Mouse (Mus musculus): ENCODE results near the gene Hoxb3.

Gene Hoxb3

DNA sequence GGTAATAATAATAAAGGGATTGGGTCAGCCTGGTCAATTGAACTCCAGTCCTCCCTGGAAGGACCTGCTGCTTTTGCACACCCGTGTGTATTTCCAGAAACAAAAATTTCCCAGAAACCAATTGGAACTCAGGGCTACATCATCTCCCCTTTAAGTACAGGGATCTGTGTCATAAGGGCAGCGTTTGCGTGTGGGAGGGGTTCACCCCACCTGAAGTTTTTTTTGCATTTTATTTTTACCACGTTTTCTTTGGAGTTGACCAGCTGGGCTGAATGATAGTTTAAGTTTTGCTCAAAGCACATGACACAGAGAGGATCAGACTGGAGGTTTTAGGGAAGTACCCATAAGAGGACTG, 19.4 kb downstream of the Hoxb3 start:
- DNase-seq: no peak

DNA sequence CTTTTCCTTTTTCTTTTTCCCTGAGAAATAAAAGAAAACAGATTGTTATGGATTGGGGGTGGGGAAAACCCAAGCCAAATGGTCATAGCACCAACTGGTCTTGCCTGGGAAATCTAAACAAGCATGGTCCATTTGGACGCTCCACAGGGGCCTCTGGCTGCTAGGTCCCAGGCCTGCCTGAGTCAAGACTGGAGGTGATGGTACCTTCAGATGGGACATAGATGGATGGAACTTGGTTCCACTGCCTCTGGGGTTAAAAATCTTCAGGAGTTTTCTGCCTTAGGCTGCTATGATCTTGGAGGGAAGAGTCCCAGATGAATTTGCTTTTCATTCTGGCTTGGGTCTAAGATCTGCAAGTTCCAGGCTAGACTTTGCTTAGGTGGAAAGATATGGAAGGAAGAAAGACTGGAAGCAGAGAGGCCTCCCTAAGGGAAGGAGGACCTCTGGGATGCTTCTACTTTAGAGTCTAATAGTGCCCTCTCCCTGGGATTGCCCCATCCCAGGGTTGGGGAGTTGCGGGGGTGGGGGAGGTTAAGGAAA, 20.1 kb downstream of the Hoxb3 start:
- DNase-seq: no peak

GRCm38 (mm10) chr11:96344061-96344877, 21.1 kb downstream of the Hoxb3 start:
- no peak for DNase-seq

GRCm38 (mm10) chr11:96344878-96345159, 21.7 kb downstream of the Hoxb3 start:
- no peak for DNase-seq

DNA sequence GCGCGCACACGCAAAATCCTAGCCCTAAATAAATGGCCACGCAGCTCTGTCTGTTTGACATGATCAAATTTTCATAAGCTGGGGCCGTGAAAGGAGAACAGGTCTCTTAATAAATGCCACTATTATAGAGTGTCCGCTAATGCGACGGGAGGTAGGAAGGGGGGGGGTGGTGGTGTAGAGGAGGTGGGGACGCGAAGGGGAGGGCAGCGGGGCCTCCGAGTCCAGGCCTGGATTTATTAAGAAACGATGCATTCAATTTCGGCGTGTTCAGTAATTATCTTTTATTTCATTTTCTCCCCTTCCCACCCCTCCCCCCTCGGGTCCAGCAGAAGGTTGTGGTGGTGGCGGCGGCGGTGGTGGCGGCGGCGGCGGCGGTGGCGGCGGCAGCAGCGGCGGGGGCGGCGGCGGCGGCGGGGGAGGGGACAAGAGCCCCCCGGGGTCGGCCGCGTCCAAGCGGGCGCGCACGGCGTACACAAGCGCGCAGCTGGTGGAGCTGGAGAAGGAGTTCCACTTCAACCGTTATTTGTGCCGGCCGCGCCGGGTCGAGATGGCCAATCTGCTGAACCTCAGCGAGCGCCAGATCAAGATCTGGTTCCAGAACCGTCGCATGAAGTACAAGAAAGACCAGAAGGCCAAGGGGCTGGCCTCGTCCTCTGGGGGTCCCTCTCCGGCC, 22.2 kb downstream of the Hoxb3 start:
- DNase-seq: no peak

- DNase-seq: no peak
Observed at GRCm38 (mm10) chr11:96345893-96346806, 23.0 kb downstream of the Hoxb3 start.

- no peak for DNase-seq
Observed at GRCm38 (mm10) chr11:96346916-96347520, 23.9 kb downstream of the Hoxb3 start.

DNA sequence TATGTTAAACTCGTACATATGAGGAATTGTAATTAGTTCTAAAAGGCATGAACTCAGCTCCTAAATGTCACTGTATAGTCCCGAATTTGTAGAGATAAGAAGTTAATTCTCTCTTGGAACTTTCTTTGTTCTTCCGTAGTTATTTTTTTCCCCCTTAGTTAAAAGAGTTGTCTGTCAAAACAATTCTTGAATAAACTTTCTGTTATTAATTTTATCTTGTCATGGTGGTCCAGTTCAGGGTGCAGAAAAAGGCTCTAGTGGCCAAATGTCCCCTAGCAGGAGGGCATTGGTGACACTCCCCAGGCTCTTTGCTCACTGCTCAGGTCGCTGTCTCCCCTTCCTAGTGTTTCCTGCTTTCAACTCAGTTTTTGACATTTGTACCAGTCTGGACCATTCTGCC, 24.6 kb downstream of the Hoxb3 start:
- no peak for DNase-seq

DNA sequence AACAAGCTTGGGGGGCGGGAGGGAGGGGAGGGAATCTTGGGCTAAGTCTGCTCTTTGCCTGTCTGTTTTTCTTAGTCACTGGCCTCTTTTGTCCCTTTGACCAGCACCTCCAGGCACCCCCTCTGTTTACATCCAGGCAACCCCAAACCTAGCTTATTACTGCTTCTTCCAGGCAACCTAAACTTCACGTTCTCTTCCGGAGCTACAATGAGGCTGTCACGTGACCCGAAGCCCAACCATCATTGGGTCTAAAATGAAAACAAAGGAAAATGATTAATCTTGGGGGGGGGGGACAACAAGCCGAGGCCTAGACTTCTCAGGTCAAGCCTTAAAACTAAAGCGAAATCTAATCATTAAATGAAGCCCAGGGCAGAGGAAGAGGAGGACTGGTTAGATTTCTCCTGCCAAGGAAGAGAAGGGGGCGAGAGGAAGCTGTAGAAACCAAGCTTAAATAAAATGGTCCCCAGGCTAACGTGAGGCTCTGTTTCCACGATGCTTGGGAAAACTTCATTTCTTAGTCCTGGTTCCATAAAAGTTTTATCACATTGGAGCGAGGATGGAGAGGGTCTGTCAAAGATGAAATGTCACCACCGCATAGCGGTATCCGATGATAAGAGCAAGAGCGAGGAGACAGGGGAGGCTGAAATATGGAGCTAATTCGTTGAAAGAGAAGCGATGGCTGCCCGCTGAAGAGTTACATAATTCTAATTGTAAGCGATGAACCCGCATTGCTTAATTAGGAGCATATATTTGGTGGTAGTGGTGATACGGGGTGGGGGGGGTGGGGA, 25.2 kb downstream of the Hoxb3 start:
- DNase-seq: peak; percentile 69

DNA sequence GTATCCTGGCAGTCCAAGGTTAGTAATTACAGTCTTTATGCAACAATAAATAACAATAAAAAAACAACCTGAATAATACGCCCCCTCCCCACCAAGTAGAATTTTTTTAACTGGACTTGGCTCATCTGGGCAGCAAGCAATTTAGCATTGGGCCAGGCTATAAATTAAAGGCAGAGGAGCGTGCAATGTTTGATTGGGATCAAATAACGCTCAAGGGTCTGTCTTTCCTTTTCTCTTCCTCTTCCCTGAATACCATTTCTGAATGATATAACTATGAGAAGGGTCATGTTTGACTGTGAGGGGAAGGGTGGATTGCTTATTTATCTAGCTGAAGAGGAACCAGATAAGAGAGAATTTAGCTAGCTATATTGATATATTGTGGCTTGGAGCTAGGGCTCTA, 25.9 kb downstream of the Hoxb3 start:
- no peak for DNase-seq

- DNase-seq: no peak
Observed at GRCm38 (mm10) chr11:96349491-96350340, 26.6 kb downstream of the Hoxb3 start.

DNA sequence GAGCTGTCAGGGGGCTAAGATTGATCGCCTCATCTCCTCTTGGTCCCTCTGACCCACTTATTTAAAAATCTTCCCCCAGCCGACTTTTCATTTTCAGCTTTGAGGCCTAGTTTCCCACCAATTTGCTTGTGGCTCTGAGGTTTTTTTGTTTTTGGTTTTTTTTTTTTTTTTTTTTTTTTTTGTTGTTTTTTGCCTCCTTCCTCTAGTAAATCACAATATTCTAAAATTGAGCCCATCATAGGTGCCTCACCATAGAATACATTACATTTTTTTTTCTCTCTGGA, 27.2 kb downstream of the Hoxb3 start, which contains the start of gene Hoxb2:
Gene Hoxb2 (plus strand): TSS at position 185 of the 284 bp plus-strand sequence.
- DNase-seq: no peak

DNA sequence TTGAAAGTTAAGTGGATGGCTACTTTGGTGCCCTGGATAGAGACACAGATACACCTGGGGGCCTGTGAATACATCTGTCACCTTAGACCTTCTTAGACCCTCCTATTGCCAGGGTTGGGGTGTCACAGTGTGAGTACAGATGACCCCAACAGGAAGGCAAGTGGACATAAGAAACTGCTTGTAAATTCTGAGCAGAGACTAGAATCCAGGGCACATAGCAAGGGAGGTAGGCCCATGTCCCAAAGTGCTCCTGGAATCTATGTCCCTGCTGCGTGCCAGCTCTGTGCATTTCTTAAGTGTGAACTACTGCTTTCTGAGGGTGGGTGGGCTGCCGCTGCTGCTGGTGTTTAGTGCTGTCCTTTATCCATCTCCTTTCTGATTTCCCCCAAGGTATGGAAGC, 27.7 kb downstream of the Hoxb3 start:
- no peak for DNase-seq

GRCm38 (mm10) chr11:96351312-96351711, 28.2 kb downstream of the Hoxb3 start:
- no peak for DNase-seq

DNA sequence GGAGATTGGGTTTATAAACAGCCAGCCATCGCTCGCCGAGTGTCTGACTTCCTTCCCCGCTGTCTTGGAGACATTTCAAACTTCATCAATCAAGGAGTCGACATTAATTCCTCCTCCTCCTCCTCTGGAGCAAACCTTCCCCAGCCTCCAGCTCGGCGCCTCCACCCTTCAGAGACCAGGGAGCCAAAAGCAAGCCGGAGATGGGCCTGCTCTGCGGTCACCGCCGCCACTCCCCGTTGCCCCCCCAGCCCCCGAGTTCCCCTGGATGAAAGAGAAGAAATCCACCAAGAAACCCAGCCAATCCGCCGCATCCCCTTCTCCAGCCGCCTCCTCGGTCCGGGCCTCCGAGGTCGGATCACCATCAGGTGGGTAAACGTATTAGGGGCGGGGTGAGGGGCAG, 28.7 kb downstream of the Hoxb3 start:
- DNase-seq: peak; percentile 78

DNA sequence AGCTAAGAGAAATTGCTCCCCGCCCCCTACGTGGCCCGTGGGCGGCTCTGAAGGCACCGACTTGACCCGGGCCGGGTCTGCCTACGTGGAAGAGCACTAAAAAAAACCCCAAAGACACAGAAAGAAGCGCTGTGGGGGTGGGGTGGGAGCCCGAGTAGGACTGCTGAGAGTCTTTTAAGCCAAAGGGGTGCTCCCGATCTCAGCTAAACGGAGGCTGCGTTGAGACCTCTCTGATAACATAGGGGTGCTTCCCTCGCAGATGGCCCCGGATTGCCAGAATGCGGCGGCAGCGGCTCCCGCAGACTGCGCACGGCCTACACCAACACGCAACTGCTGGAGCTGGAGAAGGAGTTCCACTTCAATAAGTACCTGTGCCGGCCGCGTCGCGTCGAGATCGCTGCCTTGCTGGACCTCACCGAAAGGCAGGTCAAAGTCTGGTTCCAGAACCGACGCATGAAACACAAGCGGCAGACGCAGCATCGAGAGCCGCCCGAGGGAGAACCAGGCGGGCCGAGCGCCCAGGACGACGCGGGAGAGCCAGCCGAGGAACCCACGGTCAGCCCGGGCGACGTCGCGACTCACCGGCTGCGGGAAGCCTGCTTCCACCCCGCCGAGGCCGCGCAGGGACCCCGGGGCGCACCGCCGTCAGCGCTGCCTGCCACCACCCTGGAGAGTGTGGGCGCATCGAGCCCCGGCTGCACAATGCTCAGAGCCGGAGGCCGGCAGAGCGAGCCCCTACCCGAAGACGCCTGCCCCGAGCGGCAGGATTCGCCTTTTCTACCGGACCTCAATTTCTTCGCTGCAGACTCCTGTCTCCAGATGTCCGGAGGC, 29.8 kb downstream of the Hoxb3 start:
- DNase-seq: no peak

- no peak for DNase-seq
Observed at GRCm38 (mm10) chr11:96353522-96353841, 30.4 kb downstream of the Hoxb3 start.

DNA sequence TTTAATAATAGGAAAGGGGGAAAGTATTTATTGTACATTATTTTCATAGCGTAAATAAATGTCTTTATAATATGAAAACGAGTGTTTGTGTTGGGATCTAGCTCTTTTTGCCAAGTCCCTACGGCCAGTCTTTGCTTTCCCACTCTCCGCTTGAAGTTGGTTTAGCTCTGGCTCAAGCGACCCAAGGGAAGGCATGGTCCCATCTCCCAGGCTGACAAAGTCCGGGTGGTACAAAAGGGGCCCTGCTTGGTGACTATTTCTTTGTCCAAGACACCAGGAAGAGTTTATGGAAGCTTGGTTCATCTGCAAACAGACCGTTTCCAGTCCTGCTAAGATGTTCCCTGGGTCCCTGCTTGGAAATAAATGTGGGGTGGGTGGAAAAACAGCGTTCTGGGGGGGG, 30.8 kb downstream of the Hoxb3 start:
- no peak for DNase-seq

DNA sequence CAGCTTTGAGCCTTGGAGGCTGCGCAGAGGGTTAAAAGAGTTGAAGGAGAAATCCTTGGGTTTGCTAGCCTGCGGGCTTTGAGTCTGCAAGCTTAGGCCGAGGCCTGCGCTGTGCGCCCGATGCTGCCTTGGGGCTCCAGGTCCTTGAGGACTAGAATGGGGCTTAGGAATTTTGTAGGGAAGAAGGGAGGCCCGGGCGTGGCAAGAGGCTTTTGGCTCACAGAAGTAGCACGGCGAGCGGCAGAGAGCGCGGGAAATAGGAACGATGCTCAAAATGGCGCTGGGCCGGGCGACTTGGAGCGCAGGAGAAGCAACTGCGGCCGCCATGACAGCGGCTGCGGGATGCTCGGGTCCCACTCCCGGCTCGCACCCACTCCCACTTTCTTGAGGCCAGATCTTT, 31.2 kb downstream of the Hoxb3 start:
- no peak for DNase-seq

- no peak for DNase-seq
Observed at GRCm38 (mm10) chr11:96354801-96355311, 31.7 kb downstream of the Hoxb3 start.
